Mouse (Mus musculus) lung, adult 18-20 months (tissue): ENCODE measurements around the gene Nhs.

Experiments
- DNase-seq, 2 experiments: peaks; one replicate each; pipeline ENCODE4 v3.0.0; 2022; ENCODE audit warnings: mixed read lengths in 2 of 2

The Nhs gene

GRCm38 (mm10) chrX:162159637-162160611 lies at the start of gene Nhs:
Gene Nhs, minus strand, starts transcription at chrX:162159730.
- peak; percentile 42 to 61 for DNase-seq

- DNase-seq, result no peak
These were observed 46.9 kb upstream of the Nhs start for GRCm38 (mm10) chrX:162206350-162206884.

- DNase-seq, result peak; percentile 3 to 4
These were observed 540 bp downstream of the Nhs start for GRCm38 (mm10) chrX:162158743-162159636.

GRCm38 (mm10) chrX:162158142-162158541 lies 1.4 kb downstream of the Nhs start:
- DNase-seq, result peak in 1 of 2 experiments; percentile 3

- DNase-seq, result no peak
These were observed 21.7 kb downstream of the Nhs start for GRCm38 (mm10) chrX:162137807-162138206.

- peak in 1 of 2 experiments; percentile 3 for DNase-seq
These were observed 46.3 kb downstream of the Nhs start for GRCm38 (mm10) chrX:162113257-162113656.

- peak; percentile 6 to 34 for DNase-seq
These were observed 56.6 kb downstream of the Nhs start for GRCm38 (mm10) chrX:162102802-162103434.

GRCm38 (mm10) chrX:162098364-162098763 lies 61.2 kb downstream of the Nhs start:
- no peak for DNase-seq

- DNase-seq, result no peak
These were observed 72.2 kb downstream of the Nhs start for GRCm38 (mm10) chrX:162087291-162087690.

GRCm38 (mm10) chrX:162085897-162086200 lies 73.7 kb downstream of the Nhs start:
- DNase-seq, result no peak

- peak in 1 of 2 experiments; percentile 3 for DNase-seq
These were observed 74.3 kb downstream of the Nhs start for GRCm38 (mm10) chrX:162085062-162085896.

- DNase-seq, result no peak
These were observed 96.4 kb downstream of the Nhs start for GRCm38 (mm10) chrX:162063164-162063563.

- no peak for DNase-seq
These were observed 103.9 kb downstream of the Nhs start for GRCm38 (mm10) chrX:162055635-162056034.

- DNase-seq, result no peak
These were observed 106.0 kb downstream of the Nhs start for GRCm38 (mm10) chrX:162053566-162053965.

GRCm38 (mm10) chrX:162052534-162052933 lies 107.0 kb downstream of the Nhs start:
- DNase-seq, result no peak

GRCm38 (mm10) chrX:162049616-162050015 lies 109.9 kb downstream of the Nhs start:
- DNase-seq, result no peak

- no peak for DNase-seq
These were observed 114.0 kb downstream of the Nhs start for GRCm38 (mm10) chrX:162045527-162045926.

- no peak for DNase-seq
These were observed 115.4 kb downstream of the Nhs start for GRCm38 (mm10) chrX:162044109-162044508.

- DNase-seq, result peak; percentile 29 to 60
These were observed 134.1 kb downstream of the Nhs start for GRCm38 (mm10) chrX:162025210-162025953.

GRCm38 (mm10) chrX:162021724-162022123 lies 137.8 kb downstream of the Nhs start:
- DNase-seq, result no peak

GRCm38 (mm10) chrX:162020039-162020566 lies 139.4 kb downstream of the Nhs start:
- no peak for DNase-seq
